Mouse (Mus musculus) left cerebral cortex, postnatal 36 days (tissue): ENCODE data around the gene Atg9a. TPM values are rescaled to one million over a fixed set of nuclear protein-coding genes. Genes with fewer than 3 reads are reported as not detected.

ENCODE experiments used
- DNase-seq, 2 experiments: peaks; one replicate each; pipeline ENCODE4 v3.0.0; 2021 to 2022; ENCODE audit warnings: low spot score in 2 of 2, mixed read lengths in 1 of 2
- intact Hi-C: fragments of 180-260 bp; cut with DNase I; formaldehyde crosslinking; loops from one replicate; pipeline ENCODE4 v1.15.1; 2025
- total RNA-seq, 2 experiments: library from RNA; stranded (reverse); gene quantifications; 2 replicates each; pipeline ENCODE4 v1.2.3; 2021

The Atg9a gene
- total RNA-seq, 2 experiments from 2014 or later: 138 to 146 TPM

DNA sequence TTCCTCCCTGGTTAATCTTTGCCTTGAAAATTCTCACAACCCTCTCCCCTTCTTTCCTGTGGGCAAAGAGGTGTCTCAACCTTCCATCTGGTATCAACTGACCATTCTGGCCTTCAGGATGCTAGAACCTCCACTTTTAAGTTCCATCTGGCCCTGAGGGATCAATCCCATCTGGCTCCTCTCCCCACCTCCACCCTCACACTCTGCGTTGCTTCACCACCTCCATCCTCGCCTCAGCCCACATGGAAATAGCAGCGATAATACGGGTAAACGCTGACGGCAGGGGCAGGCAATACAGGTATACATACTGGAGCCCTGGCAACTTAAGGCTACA, 25.9 kb upstream of the Atg9a start:
- DNase-seq: peak in 1 of 2 experiments; percentile 67
- intact Hi-C loops: loop anchor here (1.0 to 2.0 kb wide), 2 partner anchors 18 to 45 kb away; partner anchors contain the start of gene Dnajb2

DNA sequence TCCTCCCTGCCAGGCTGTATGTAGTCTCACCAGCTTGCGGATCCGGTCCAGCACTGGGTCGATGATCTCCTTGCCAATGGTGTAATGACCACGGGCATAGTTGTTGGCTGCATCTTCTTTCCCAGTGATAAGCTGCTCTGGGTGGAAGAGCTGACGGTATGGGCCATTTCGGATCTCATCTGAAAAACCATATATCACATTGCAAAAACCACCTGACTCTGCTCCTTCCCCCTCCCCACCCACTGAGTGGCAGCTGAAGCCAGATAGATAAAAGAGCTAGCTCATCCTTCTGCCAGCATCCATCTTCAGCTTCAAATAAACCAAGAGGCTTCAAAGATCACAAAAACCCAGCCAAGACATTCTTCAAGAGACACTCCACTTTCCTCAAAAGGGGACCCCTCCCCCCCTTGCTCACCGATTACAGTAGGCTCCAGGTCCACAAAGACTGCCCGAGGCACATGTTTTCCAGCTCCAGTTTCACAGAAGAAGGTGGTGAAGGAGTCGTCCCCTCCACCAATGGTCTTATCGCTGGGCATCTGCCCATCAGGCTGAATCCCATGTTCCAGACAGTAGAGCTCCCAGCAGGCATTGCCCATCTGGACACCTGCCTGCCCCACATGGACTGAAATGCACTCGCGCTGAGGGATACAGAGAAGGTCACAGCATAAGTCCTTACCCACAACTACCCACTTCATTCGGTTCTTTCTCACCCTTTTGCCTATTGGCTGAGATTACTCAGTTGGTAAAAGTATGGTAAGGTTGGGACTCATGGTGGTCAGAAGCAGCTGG, 25.0 kb upstream of the Atg9a start:
- no peak for DNase-seq
- intact Hi-C loops: no loop called here

DNA sequence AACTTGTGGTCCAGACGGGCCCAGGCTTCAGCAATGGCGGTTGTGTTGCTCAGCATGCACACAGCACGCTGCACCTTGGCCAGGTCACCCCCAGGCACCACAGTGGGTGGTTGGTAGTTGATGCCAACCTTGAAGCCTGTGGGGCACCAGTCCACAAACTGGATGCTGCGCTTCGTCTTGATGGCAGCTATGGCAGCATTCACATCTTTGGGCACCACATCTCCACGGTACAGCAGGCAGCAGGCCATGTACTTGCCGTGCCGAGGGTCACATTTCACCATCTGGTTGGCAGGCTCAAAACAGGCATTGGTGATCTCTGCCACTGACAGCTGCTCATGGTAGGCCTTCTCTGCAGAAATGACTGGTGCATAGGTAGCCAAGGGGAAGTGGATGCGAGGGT, 23.8 kb upstream of the Atg9a start:
- no peak for DNase-seq
- intact Hi-C loops: no loop called here

DNA sequence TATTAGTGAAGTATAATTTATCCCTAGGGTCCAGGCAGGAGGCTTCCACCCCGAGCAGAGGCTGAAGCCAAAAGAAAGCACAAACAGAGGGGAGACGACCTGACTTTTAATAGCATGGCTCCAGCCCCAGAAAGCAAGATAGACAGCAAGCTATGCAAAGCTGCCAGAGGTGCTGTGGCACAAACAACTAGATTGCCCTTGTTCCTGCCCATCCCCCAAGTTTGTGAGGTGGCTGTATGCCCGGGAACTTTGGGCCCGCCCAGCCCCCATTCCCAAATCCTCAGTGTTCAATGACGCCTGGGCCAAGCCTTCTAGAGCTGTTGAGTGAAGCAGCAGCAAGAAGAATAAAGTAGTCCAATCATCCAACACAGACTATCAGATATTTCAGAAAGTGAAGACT, 22.9 kb upstream of the Atg9a start:
- DNase-seq: peak in 1 of 2 experiments; percentile 63
- intact Hi-C loops: no loop called here

DNA sequence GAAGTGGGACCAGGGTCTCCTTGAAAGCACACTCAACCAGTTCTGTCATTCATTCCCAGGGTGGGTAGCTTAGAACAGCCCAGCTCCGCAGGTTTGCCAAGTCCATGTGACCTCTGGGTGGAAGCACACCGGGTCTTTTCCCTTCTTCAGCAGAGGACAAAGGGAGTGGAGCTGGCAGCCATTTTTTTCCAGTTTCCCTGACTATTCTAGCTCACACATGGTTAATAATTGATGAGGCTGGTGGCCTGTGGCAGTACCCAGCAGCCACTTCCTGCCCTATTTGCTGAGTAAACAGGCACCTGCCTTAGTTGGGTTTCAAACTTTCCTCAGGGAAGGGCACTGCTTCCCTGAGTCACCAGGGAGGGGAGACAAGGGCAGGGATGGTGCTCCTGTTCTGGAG, 22.4 kb upstream of the Atg9a start:
- intact Hi-C loops: no loop called here
- DNase-seq: no peak

DNA sequence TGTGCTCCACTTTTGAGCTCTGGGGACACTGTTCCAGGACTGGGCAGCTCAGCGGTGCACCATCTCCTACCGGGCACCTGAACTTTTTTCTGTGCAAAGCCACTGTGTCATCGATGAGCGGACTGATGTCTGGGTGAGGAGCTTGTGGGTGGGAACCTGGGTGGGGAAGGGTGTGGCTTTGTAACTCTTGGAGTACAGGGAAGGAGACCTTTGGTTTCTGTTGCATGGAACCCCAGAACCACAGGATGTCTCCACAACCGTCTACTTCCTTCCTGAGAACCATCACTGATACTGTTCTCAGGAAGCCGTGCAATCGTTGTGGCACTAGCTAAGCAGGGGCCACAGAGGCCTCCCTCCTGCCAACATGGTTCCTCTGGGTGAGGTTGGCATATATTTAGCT, 21.1 kb upstream of the Atg9a start:
- intact Hi-C loops: no loop called here
- no peak for DNase-seq

DNA sequence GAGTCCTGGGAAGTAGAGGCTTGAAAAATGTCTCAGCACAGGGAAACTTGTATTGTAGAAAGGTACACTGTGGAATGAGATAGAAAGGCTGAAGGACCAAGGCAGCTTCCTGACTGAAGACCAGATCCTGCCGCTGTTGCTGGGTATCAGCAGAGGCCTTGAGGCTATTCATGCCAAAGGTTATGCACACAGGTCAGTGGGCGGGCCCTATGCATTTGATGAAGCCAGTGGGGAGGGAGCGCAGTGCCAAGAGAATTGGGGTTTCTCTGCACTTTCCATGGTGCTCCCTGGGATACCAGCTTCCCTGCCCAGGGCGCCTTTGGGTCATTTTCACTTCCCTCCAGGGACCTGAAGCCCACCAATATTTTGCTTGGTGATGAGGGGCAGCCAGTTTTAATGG, 20.5 kb upstream of the Atg9a start:
- intact Hi-C loops: no loop called here
- DNase-seq: no peak

DNA sequence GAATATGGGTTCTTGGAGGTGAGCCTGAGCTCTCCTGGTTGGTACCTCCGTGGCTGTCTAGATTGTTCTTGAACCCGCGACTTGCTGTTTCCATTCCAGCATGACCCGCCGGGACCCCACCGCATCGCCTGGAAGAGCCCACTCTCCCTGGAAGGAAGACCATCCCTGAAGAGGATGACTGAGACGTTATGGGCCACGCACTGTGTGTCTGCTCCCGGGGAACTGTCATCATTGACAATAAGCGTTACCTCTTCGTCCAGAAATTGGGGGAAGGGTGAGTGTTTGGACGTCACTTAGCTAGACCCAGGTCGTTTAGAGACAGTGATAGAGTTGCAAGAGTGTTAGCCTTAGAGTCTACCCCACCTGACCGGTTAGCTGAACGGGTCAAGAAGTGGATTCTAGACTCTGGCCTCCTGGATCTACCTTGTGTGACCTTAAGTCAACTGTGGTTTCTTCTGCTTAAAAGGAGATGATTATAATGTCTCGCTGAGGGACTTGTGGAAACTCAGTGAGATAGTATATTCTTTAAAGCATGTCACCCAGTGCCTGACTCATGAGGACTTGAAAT, 19.2 kb upstream of the Atg9a start:
- intact Hi-C loops: no loop called here
- no peak for DNase-seq

DNA sequence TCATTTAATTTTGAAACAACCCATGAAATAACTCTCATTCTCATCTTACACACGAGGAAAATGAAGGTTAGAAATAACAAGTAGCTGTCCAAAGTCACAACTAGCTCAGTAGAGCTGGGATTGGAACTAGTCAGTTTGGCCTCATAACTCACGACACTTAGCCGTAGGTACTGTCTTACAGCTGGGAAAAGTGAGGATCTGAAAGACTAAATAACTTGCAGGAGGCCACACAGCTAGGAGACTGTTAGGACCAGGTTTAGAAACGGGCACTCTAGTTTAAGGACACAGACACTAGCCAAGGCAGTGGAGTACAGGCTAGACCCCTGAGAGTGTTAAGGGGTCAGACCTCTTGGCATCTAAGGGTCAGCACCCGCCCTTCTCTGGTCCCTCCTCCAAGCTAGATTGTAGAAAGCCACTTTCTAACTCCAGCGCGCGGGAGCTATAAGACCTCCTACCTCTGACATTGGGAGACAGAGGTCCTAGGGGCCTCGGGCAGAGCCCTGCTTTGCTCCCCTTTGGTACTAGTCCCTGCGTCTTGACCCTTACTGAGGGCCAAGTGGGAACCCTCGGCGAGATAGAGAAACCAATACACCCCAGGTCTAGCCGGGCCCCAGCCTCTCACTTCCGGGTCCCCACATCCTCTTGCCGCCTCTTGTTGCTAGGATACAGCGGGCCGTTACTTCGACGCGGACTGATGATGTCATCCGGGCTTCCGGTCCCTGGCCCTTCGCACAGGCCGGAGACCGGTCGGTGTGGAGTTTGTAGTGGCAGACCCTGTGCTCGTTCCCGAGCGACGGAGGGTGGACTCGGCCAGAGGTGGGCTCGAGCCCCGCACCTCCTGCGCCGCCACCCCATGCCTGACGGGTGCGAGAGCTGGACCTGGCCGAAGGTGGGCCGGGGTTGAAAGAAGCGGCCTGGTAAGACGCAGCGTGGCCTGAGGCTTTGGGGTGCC, 18.4 kb upstream of the Atg9a start, which contains the start of the genes Glb1l and Stk16:
Glb1l (minus strand) TSS at position 678 of the 952 bp plus-strand sequence.
Stk16 (plus strand) TSS at position 703 of the 952 bp plus-strand sequence.
- intact Hi-C loops: no loop called here
- DNase-seq: peak; percentile 97

DNA sequence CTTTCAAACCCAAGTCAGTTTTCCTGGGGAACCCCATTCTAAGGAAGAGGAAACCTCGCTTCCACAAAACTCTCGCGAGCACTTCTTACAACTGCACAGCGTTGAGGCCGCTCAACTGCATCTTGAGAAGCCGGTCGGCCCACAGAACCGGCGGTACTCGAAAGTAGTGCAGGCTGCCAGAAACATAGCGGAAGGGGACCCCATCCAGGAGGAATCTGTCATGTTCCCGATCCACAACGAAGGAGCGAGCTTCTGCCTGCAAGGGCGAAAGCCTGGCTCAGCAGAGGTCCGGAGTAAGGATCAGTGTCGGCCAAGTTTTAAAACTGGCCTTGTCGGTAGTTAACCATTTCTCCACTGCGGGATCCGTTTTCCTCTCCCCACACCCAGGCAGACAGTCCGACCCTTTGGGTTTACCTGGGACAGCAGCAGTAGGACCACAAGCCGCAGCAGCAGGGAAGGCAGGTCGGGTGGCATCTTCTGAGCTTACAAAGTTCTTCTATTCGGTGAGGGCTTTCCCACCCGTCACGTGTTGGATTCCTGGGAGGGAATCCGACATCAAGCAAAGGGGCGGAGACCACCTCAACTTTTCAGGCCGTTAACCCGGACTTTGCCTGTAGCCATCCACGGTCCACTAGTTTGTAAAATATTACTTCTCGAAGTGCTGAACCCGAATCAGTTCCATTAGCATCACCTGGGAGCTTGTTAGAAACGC, 17.1 kb upstream of the Atg9a start:
- no peak for DNase-seq
- intact Hi-C loops: no loop called here

DNA sequence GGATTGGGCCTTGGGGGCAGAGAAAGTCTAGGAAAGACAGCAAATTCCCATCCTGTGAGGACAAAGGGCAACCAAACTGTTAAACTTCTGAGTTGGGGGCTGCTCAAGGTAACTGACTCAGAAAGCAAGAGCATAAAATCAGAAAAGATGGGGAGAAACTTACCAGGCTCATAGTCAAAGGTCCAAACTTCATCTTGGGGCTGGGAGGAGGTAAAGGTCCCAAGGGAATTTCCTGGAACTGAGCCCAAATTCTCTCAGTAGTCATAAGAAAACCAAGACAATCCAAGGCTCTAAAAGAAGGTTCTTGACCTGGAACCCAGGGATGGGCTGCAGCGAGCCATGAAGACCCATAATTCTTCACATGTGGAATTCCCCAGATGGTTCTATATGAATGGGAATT, 9.2 kb upstream of the Atg9a start:
- no peak for DNase-seq
- intact Hi-C loops: no loop called here

DNA sequence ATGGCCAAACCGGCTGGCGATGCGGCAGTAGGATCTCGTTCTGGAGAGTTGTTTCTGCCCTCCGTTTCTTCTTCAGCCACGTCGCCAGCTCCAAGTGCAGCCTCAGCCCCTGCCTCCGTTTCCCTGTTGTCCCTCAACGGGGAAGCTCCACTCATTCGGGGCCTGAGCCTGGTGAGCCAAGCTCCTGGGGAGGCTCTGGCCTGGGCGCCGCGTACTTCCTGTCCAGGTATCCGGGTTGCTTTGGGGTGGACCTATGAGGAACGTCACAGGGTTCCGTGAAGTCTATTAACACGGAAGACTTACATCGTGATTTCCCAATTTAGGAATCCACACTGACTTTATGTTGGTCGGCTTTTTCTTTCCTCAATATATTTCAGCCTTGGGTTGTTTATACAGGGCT, 456 bp upstream of the Atg9a start:
- intact Hi-C loops: no loop called here
- DNase-seq: no peak

DNA sequence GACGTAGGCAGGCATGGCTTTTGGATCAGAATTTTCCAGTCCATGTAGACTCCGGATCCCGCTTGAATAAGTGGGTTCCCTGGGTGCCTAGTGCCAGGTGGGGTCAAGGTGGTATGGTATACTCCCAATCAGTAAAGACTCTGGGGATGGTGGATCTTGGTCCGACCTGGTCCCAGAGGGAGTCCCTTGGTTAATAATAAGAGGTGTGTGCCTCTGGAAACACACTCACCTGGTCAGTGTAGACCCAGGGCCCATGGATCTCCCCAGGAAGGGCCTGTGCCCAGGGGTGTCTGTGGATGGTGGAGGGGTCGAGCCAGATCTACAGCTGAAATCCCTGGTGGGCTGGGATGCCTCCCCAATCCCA, 756 bp downstream of the Atg9a start:
- DNase-seq: no peak
- intact Hi-C loops: no loop called here

DNA sequence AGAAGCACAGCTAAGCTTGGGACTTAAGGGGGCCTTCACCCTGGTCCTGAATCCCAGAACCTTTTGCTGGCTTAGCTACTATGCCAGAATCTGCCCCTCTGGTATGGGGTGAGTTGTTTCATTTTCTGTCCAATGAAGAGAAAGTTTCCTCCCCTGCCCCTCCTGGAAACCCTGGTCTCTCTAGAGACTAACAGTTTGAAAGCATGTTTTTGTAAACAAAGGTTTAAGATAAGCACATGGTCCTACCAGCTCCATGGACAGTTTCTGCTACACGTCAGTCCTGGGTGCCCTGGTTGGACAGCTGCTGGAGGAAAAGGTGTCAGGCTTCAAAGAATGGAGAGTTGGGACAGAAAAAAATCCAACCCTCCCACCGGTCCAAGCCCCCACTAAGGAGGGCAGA, 1.4 kb downstream of the Atg9a start:
- intact Hi-C loops: no loop called here
- no peak for DNase-seq

DNA sequence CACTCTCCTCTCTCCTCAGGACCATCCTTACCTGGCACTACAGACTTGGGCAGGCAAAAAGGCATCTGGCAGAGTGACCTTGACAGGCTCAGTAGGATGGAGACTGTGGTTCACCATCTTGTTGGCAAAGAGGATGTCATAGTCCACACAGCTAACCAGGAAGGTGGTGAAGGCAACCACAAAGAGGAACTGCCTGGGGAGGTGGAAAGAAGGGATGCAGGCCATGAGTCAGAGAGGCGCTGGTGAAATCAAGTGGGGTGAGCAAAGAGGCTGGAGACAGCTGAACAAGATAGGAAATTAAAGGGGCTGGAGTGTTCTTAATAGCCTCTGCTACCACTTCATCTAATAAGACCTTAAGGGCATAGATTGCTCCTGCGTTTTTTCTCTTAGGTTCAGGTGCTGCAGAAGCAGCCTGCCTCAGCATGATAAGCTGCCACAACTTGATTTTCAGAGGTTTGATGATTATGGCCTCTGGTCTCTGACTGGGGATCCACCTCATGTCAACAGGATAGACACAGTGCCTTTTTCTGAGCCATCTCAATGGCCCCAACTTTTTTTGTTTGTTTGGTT, 4.0 kb downstream of the Atg9a start:
- no peak for DNase-seq
- intact Hi-C loops: no loop called here

DNA sequence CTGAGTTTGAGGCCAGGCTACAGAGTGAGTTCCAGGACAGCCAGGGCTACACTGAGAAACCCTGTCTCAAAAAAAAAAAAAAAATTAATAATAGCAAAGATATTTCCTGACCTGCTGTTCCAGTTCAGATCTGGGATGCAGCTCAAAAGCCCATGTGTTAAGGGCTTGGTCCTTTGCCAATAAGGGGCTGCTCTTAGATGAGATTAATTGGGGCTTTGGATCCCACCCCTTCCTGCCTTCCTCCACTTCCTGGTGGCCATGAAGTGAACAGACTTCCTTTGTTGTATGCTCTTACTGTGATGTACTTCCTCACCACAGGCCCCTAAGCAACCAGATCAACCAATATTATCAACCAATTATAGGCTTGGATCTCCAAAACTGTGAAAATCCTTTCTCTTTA, 4.9 kb downstream of the Atg9a start:
- intact Hi-C loops: no loop called here
- no peak for DNase-seq

DNA sequence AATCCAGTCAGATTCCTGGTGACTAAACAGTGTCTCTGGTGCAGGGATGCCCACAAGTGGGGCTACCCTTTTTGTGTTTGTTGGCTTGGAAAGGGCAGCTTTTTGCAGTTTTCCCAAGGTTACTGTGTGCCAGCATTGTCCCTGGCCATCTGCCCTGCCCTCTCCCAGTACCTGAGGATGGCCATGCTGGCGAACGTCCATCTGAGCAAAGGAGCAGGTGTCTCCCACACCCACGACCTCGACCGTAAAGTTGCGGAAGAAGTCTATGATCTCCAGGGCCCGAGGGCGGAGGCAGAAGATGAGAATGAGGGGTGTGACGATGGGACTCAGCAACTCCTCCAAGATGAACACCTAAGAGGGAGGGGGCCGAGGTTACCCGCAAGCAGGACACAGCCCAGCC, 6.5 kb downstream of the Atg9a start:
- intact Hi-C loops: no loop called here

DNA sequence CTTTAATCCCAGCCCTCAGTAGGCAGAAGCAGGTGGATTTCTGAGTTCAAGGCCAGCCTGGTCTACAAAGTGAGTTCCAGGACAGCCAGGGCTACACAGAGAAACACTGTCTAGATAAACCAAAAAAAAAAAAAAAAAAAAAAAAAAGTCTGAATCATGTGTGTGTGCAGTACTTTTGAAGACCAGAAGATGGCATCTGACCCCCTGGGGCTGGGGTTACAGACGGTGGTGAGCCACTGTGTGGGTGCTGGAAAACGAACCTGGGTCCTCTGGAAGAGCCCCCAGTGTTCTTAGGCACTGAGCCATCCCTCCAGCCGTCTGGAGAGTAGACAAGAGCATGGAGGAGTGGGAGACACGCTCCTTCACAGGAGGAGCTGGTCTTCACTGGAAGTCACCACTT, 9.8 kb downstream of the Atg9a start:
- no peak for DNase-seq
- intact Hi-C loops: no loop called here

More for the DNA sequence above, 6.5 kb downstream of the Atg9a start:
- no peak for DNase-seq

DNA sequence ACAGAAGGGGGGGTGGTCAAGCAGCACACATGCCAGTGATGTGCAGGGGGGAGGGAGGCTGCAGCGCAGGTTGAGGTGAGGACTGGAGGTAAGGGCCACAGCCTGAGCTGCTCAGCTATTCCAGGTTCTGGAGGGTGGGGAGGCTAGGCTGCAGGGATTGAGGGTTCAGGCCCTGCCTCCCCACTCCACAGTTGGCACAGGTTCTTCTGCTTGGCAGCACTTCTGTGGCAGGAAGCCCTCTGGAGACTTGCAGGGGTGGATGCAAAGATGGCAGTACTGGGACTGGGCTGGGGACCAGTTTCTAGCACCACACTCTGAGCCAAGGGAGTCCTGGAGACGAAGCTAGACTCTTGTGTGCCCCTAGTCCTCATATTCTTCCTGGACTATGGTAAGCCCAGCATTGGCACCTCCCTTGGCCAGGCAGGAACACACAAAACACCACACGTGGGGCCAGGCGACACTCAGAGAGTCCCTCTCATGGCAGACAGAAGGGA, 10.6 kb downstream of the Atg9a start:
- no peak for DNase-seq
- intact Hi-C loops: no loop called here
